Mouse (Mus musculus) brain, embryonic 14.5 days (tissue): ENCODE measurements at regions not wholly inside any gene's neighbourhood (a gene's known extent, or its start where the extent isn't known, plus 50 kb on each side); places are given as distances from the start of the nearest gene placed in this dataset.

Experiments
- DNase-seq: peaks from one replicate; pipeline ENCODE4 v3.0.0-alpha.2; 2011; ENCODE audit warnings: low read depth
- CTCF ChIP-seq: fragments of 200-500 bp; IDR thresholded peaks from 2 replicates; pipeline ENCODE4 v1.5.1; 2012; ENCODE audit warnings: inconsistent platforms, mild to moderate bottlenecking, moderate library complexity, borderline replicate concordance; ENCODE audit not compliant: insufficient read depth, insufficient read length; ENCODE audit errors: extremely low read depth
- POLR2A ChIP-seq: fragments of 200-500 bp; IDR thresholded peaks from 2 replicates; pipeline ENCODE4 v1.6.1; 2012; ENCODE audit warnings: mild to moderate bottlenecking, inconsistent platforms, borderline replicate concordance; ENCODE audit not compliant: poor library complexity, insufficient read depth, insufficient read length, severe bottlenecking; ENCODE audit errors: extremely low read depth

GRCm38 (mm10) chr15:67345179-67346148, 844.8 kb upstream of the Lrrc6 start:
- no peak for DNase-seq
- TF ChIP-seq POLR2A (no peak), CTCF (no peak)

DNA sequence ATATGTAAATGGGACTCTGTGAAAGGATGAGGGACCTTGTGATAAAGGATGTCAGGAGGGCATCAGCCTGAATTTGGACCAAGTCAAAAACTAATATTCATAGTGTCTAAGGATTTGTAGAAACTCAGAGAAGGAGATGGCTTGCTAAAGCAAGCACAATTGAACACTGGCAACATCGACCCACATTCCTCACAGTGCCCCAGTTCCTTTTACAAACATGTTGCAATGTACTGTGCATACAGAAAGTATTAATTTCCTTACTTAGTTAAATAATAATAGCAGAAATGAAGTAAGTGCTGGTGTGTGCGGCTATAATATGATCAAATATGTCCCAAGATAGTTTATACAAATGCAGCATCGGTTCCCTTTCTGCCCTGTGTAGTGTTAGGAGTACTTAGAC, 841.3 kb upstream of the Lrrc6 start:
- TF ChIP-seq CTCF (no peak), POLR2A (no peak)
- DNase-seq = no peak

DNA sequence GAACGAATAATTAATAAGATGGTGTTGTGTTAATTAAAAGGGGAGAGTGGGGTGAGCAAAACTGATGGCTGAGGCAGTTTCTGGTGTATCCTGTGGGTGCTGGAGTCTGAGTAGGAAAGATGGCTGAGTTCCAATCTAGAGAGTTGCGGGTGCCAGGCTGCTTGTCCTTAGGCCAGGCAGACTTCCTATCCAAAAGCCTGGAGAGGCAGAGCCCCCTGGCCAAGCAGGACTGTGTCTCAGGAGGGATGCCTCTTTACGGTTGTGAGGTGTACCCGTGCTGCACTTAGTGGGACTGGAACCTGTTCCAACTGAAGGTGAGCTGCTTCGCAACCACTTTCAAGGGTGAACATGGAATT, 836.3 kb upstream of the Lrrc6 start:
- TF ChIP-seq POLR2A (no peak), CTCF (no peak)
- no peak for DNase-seq

- no peak for DNase-seq
- no peak for TF ChIP-seq POLR2A
Observed at GRCm38 (mm10) chr15:67336294-67337039, 835.8 kb upstream of the Lrrc6 start.

DNA sequence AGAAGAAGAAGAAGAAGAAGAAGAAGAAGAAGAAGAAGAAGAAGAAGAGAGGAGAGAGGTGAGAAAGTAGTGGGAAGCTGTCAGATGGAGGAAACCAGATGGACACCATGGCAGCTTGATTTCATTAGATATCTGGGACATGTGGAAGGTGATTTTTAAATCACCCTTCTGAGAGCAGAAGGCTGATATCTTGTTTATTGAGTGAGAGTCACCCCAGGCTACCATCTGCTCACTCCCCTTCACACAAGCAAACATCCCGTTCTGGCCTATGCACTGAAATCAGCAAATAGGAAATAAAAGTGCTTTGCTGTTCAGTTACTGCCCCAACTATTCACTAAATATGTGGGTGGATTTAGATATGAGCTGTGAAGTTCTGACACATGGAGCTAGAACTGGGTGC, 831.8 kb upstream of the Lrrc6 start:
- TF ChIP-seq CTCF (no peak), POLR2A (no peak)
- DNase-seq = peak; percentile 5

- no peak for DNase-seq
- TF ChIP-seq POLR2A (no peak), CTCF (no peak)
Observed at GRCm38 (mm10) chr15:67320292-67320691, 819.6 kb upstream of the Lrrc6 start.

DNA sequence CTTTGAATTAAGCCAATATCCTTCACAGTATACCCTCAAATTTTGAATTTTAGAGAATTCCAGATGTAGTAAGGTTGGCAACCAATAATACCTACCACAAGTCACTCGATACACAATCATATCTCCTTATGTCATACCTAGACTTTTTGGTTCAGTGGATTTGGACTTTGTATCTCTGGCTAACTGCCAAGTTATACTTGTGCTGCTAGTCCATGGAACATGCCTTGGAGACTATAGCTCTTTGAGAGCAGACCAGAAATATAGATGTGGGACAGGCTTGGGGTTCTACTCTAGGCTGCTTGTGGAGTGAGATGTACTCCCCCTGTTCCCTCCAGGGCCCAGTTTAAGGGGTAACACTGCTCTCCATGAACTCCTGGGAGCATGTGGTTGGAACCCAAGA, 814.5 kb upstream of the Lrrc6 start:
- DNase-seq = no peak
- TF ChIP-seq CTCF (no peak), POLR2A (no peak)

- TF ChIP-seq POLR2A (no peak), CTCF (no peak)
- no peak for DNase-seq
Observed at GRCm38 (mm10) chr15:67313648-67314047, 812.9 kb upstream of the Lrrc6 start.

DNA sequence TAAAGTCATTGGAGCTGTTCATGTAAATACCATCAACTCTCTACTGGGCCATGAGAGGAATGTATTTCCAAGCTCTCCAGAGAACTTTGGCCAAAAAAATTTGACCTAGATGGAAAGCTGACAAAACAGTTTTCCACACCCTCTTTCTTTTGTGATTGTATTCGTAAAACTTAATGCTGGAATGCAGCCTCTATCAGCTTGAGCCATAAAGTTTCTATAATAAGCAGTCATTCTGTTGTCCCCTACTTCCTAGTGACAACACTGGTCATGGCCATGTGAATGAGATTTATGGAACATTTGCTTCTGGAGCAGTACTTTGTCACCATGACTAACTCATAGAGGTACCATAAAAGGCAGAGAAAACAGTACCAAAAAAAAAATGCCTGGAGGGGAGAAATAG, 805.0 kb upstream of the Lrrc6 start:
- no peak for TF ChIP-seq POLR2A
- TF ChIP-seq CTCF = no peak

DNA sequence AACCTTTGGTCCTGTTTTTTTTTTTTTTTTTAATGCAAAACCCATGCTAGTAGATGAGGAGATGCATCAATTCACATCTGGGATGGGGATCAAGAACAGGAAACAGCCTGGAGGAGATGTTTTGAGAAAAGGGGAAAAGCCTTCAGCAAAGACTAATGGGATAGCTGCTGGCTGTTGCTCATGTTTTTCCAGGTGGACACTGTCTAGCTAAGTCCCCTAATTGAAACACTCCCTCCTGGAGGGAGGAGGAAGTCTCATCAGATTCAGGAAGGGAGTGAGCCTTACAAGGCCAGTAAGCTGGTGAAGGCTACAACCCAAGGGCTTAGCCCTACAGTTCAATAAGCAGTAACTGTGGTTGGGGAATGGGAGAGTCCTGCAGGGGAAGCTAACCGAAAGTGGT, 803.1 kb upstream of the Lrrc6 start:
- TF ChIP-seq POLR2A (no peak), CTCF (no peak)
- DNase-seq = peak; percentile 5

More for the DNA sequence above, 805.0 kb upstream of the Lrrc6 start:
- DNase-seq = no peak

- no peak for DNase-seq
- TF ChIP-seq CTCF (no peak), POLR2A (no peak)
Observed at GRCm38 (mm10) chr15:67301871-67302363, 801.2 kb upstream of the Lrrc6 start.
